Mouse (Mus musculus): Measurements from ENCODE around the gene Laptm5. TPM values are rescaled to one million over a fixed set of nuclear protein-coding genes. Genes with fewer than 3 reads are reported as not detected.

The Laptm5 gene
- polyA plus RNA-seq, 1 experiment from 2014 or later = 15.4 TPM

DNA sequence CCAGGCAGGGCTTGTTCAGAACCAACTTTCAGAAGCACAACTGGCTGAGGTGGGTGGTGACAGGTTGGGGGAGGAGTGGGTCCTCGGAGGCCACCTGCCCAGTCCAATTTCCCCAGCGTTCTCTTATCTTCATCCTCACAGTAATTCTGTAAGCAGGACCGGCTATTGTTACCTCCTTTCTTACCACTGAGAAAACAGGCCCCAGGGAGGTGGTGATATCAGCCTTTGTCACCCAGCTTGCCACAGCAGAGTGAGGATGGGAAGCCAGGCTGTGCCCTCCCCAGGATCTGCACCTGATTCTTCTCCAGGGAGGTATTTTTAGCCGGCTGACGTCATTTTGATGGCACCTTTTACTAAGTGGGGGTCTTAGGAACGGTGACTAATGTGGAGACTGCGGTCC lies 7.9 kb upstream of the Laptm5 start:
- H3K4me1 ChIP-seq = peaks cover 83% of the 10 kb centered on the region
- peak overlapping the region; percentile 83 for H3K27ac ChIP-seq
- no peaks in the 10 kb centered on the region for H3K36me3 ChIP-seq
- DNase-seq (ENCODE audit: low spot score) = no peak
- H3K9me3 ChIP-seq (replicated peaks) = no peaks in the 10 kb centered on the region
- peaks cover 8% of the 10 kb centered on the region; the same call in 1 of the 2 replicates for H3K27me3 ChIP-seq (ENCODE audit: low read depth, poor library complexity, severe bottlenecking)
- H3K4me3 ChIP-seq = no peak overlapping the region
- 84% methylated on average over 7 of the region's 7 CpGs for WGBS

DNA sequence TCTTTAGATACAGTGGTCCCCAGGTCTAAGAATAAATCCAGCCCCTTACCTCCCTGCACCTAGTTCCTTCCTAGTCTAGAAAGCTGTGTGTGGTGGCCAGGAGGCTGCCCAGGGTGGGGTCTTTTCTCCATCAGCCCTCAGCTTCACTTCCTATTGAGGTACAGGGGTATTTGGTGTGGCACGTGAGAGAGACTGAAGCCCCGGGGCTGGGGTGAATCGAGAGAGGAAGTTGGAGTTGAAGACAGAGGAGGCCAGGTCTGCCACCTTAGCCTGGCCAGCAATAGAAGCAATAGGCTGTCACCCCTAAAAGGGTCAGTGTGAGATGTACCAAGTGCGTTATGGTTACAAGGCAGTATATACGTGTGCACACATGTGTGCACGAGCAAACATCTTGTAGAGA lies 7.0 kb upstream of the Laptm5 start:
- 77% methylated on average over 6 of the region's 6 CpGs for WGBS
- Histone ChIP-seq H3K27me3 (ENCODE audit: low read depth, poor library complexity, severe bottlenecking) (peaks cover 8% of the 10 kb centered on the region; the same call in 1 of the 2 replicates), H3K4me1 (peaks cover 81% of the 10 kb centered on the region), H3K36me3 (no peaks in the 10 kb centered on the region), H3K4me3 (no peak overlapping the region), H3K9me3 (replicated peaks) (no peaks in the 10 kb centered on the region), H3K27ac (peak overlapping the region; percentile 83)
- DNase-seq (ENCODE audit: low spot score) = no peak

DNA sequence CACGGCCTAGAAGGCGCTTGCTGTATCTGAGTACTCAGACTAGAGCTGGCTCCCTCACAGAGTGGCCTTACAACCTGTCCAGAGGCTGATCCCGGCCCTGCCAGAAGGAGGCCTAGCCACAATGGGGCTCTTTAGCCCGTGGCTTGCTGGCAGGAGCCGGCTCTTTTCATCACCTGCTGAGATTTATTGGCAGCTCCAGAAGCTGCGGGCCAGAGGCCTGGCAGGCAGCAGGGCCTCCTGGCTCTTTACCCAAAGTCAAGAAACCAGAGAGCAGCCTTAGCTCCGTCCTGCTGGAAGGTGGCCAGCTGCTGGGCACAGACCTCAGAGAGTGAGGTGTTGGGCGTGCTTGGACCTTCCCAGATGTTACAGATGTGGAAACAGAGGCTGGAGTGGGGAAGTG lies 6.6 kb upstream of the Laptm5 start:
- Histone ChIP-seq H3K4me1 (peaks cover 77% of the 10 kb centered on the region), H3K9me3 (replicated peaks) (no peaks in the 10 kb centered on the region), H3K27ac (peak overlapping the region; percentile 83), H3K36me3 (no peaks in the 10 kb centered on the region), H3K27me3 (ENCODE audit: low read depth, poor library complexity, severe bottlenecking) (peaks cover 8% of the 10 kb centered on the region; the same call in 1 of the 2 replicates), H3K4me3 (no peak overlapping the region)
- 25% methylated on average over 8 of the region's 8 CpGs for WGBS
- peak; percentile 85 for DNase-seq (ENCODE audit: low spot score)

DNA sequence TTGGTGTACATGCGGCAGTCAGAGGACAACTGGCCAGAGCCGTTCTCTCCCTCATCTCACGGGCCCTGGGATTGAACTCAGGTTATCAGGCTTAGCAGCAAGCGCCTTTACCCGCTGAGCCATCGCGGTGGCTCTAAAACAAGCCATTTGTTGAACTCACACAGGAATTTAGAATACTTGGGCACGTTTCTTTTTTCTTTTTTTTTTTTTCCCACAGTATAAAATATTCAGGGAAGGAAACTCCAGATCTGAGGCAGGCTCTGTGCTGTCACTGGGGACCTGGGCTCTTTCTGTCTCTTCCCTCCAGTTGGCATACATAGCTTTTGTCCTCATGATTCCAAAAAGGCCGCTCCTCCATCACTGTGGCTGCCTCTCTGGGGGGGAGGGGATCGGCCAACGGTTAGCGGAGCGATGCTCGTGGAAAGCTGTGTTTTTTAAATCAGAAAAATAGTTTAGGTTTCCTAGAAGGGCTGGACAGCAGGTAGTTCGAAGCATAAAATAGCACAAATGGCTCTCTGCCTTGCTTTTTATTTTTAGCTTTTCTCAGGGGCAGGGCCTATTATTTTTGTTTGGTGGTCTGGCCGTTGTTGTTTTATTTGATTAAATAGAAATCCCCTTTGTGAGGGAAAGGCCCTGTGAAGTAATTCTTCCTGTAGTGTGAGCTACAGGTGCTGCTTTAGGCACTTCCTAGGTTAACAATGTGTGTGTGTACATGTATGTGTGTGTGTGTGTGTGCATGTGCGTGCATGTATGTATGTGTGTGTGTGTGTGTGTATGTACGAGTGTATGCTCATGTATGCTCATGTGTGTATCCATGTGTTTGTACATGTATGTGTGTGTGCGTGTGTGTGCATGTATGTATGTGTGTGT lies 5.5 kb upstream of the Laptm5 start:
- no peak for DNase-seq (ENCODE audit: low spot score)
- H3K36me3 ChIP-seq = no peaks in the 10 kb centered on the region
- H3K27me3 ChIP-seq (ENCODE audit: low read depth, poor library complexity, severe bottlenecking) = peaks cover 8% of the 10 kb centered on the region; the same call in 1 of the 2 replicates
- no peak overlapping the region for H3K4me3 ChIP-seq
- WGBS = 91% methylated on average over 19 of the region's 19 CpGs
- H3K9me3 ChIP-seq (replicated peaks) = no peaks in the 10 kb centered on the region
- H3K4me1 ChIP-seq = peaks cover 66% of the 10 kb centered on the region
- H3K27ac ChIP-seq = peak overlapping the region; percentile 83

DNA sequence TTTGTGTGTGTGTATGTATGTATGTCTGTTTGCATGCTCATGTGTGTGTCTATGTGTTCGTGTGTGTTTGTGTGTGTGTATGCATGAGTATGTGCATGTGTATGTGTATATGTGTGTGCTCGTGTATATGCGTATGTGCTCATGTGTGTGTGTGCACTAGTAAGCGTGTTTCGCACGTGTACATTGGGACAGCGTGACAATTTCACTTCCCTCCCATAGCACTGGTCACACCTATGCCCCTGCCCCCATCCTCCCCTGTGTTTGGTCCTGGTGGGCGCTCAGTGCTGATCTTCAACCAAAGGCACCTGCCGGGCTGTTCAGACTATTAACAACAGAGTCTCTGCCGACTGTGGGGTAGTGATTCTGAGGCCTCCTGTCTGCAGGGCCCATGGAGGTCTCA lies 4.8 kb upstream of the Laptm5 start:
- no peaks in the 10 kb centered on the region for H3K36me3 ChIP-seq
- peaks cover 63% of the 10 kb centered on the region for H3K4me1 ChIP-seq
- H3K27me3 ChIP-seq (ENCODE audit: low read depth, poor library complexity, severe bottlenecking) = peaks cover 8% of the 10 kb centered on the region; the same call in 1 of the 2 replicates
- WGBS = 97% methylated on average over 10 of the region's 10 CpGs
- no peaks in the 10 kb centered on the region for H3K9me3 ChIP-seq (replicated peaks)
- no peak for DNase-seq (ENCODE audit: low spot score)
- H3K27ac ChIP-seq = 0 out of 2 replicates have a peak overlapping the region, but pooled peaks have one; percentile 5
- H3K4me3 ChIP-seq = no peak overlapping the region

DNA sequence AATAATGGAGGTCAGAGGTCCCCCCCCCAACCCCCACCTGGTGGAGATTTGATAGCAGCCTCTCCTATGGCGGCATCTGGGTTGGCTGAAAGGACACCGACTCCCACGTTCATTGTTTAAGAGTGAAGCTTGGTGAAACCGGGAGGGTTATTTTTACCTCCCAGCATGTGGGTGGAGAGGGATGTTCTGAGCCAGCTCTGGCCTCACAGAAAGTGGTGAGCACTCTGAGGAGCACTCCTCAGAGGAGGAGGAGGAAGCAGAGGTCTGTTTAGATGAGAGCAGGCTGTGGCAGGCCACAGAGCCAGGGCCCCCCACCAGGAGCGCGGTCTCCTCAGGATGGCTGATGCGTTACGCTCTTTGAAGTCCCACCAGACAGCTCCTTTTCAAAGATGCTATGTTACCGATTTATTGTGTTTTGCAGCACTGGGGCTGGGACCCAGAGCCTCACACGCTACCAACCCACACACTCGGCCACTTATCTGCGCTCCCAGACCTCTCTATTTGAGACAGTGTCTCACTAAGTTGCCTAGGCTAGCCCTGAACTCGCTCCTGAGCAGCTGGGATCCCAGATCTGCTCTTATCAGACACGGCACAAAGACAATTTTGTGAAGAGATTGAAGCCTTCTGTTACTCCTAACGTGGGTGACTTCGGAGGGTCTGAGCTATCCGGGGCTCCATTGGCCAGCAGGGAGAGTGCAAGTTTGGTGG lies 3.6 kb upstream of the Laptm5 start:
- peak overlapping the region; percentile 59 for H3K27ac ChIP-seq
- H3K36me3 ChIP-seq = no peaks in the 10 kb centered on the region
- H3K4me1 ChIP-seq = peaks cover 67% of the 10 kb centered on the region
- WGBS = 71% methylated on average over 17 of the region's 17 CpGs
- H3K27me3 ChIP-seq (ENCODE audit: low read depth, poor library complexity, severe bottlenecking) = peaks cover under 1% of the 10 kb centered on the region; the same call in 1 of the 2 replicates
- DNase-seq (ENCODE audit: low spot score) = no peak
- no peak overlapping the region for H3K4me3 ChIP-seq
- H3K9me3 ChIP-seq (replicated peaks) = no peaks in the 10 kb centered on the region

DNA sequence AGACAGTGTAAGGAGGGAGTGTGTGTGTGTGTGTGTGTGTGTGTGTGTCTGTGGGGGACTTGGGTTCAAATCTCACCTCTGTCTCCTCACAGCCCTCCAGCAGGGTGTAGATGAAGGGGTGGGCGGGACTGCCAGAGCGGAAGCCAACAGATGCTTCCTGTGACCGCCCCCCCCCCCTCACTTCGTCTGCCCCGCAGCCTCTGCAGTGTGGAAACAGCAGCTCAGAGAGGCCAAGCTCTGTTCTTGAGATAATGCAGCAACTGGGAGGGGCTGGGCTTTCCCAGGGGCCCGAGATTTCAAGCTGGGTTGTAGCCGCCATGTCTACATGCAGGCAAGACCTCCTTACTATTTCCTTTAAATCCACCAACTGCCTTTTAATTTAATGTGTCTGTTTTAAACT lies 2.3 kb upstream of the Laptm5 start:
- DNase-seq (ENCODE audit: low spot score) = no peak
- H3K27ac ChIP-seq = no peak overlapping the region
- no peak overlapping the region for H3K4me3 ChIP-seq
- no peaks in the 10 kb centered on the region for H3K9me3 ChIP-seq (replicated peaks)
- WGBS = 46% methylated on average over 7 of the region's 7 CpGs
- H3K36me3 ChIP-seq = no peaks in the 10 kb centered on the region
- no peaks in the 10 kb centered on the region for H3K27me3 ChIP-seq (ENCODE audit: low read depth, poor library complexity, severe bottlenecking)
- peaks cover 65% of the 10 kb centered on the region for H3K4me1 ChIP-seq

DNA sequence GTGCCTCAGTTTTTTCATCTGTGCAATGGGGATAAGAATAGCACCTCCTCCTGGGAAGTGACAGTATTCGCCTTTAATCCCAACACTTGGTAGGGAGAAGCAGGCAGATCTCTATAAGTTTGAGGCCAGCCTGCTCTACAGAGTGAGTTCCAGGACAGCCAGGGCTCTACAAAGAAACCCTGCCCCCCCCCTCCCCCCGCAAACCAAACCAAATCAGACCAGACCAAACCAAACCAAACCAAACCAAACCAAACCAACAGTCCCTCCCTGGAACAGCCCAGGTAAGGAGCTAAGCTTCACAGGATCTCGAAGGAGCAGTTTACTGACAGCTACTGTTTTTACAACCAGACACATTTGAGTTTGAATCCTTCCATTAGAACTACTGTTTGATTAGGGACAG lies 299 bp upstream of the Laptm5 start:
- Histone ChIP-seq H3K27ac (peak overlapping the region; percentile 61; the same call in 1 of the 2 replicates), H3K27me3 (ENCODE audit: low read depth, poor library complexity, severe bottlenecking) (peaks cover 13% of the 10 kb centered on the region; the same call in 1 of the 2 replicates), H3K4me3 (no peak overlapping the region), H3K36me3 (no peaks in the 10 kb centered on the region), H3K9me3 (replicated peaks) (no peaks in the 10 kb centered on the region), H3K4me1 (peaks cover 53% of the 10 kb centered on the region)
- WGBS = 94% methylated on average over 3 of the region's 3 CpGs
- DNase-seq (ENCODE audit: low spot score) = no peak

DNA sequence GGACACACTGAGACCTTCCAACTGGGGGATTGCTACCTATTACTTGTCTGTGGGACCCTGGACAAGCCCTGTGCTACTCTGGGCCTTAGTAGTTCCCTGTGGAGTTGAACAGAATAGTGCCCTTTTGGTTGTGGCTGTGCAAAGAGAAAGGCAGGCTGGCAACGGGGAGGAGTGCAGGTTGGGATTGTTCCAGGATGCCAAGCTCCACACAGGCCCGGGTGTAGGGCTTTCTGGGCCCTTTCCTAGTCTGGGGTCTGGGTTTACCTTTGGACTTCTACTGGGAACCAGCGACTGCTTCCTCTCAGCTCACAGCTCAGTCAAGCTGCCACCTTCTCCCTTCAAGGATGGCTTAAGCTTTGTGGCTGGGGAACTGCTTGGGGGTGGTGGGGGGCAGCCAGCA lies 586 bp downstream of the Laptm5 start:
- DNase-seq (ENCODE audit: low spot score) = no peak
- Histone ChIP-seq H3K4me1 (peaks cover 53% of the 10 kb centered on the region), H3K27me3 (ENCODE audit: low read depth, poor library complexity, severe bottlenecking) (peaks cover 13% of the 10 kb centered on the region; the same call in 1 of the 2 replicates), H3K9me3 (replicated peaks) (no peaks in the 10 kb centered on the region), H3K36me3 (no peaks in the 10 kb centered on the region), H3K27ac (peak overlapping the region; percentile 61), H3K4me3 (no peak overlapping the region)
- WGBS = 83% methylated on average over 3 of the region's 3 CpGs

DNA sequence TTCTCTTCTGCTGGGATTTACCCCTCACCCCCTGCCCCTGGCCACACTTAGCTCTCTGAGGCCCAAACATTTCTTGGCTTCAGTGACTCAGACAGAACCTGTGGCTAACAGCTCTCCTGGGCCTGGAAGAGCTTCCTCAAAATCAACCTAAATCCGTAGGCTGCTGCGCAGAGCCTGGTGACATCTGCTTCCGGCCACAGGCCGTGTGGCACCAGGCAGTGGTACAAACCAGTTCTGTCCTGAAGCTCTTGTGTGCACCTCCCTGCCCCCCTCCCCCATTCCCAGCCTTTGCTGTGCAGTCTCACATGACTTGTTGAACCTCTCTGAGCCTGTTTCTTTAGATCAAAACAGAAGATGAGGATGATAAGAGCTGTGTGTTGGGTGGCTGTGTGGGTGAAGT lies 1.1 kb downstream of the Laptm5 start:
- Histone ChIP-seq H3K9me3 (replicated peaks) (no peaks in the 10 kb centered on the region), H3K27me3 (ENCODE audit: low read depth, poor library complexity, severe bottlenecking) (peaks cover 13% of the 10 kb centered on the region; the same call in 1 of the 2 replicates), H3K36me3 (no peaks in the 10 kb centered on the region), H3K27ac (peak overlapping the region; percentile 61), H3K4me3 (no peak overlapping the region), H3K4me1 (peaks cover 48% of the 10 kb centered on the region)
- 97% methylated on average over 4 of the region's 4 CpGs for whole genome bisulfite sequencing
- no peak for DNase-seq (ENCODE audit: low spot score)

DNA sequence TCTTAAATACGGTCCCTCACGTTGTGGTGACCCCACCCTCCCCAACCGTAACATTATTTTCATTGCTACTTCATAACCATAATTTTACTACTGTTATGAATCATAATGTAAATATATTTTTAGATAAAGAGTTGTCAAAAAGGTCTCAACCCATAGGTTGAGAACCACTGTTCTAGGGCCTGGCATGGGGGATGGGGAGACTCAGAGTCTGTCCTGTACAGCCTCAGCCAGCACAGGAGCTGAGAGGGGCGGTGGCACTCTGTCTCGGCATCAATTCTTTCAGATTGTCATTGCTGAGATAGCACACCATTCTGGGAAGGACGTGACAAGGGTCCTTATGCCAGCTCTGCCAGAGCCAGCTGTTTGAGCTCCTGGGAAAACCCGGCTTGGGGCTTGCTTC lies 1.6 kb downstream of the Laptm5 start:
- Histone ChIP-seq H3K27ac (no peak overlapping the region), H3K9me3 (replicated peaks) (no peaks in the 10 kb centered on the region), H3K4me3 (no peak overlapping the region), H3K4me1 (peaks cover 47% of the 10 kb centered on the region), H3K27me3 (ENCODE audit: low read depth, poor library complexity, severe bottlenecking) (peaks cover 13% of the 10 kb centered on the region; the same call in 1 of the 2 replicates), H3K36me3 (no peaks in the 10 kb centered on the region)
- WGBS = 81% methylated on average over 7 of the region's 7 CpGs
- no peak for DNase-seq (ENCODE audit: low spot score)

DNA sequence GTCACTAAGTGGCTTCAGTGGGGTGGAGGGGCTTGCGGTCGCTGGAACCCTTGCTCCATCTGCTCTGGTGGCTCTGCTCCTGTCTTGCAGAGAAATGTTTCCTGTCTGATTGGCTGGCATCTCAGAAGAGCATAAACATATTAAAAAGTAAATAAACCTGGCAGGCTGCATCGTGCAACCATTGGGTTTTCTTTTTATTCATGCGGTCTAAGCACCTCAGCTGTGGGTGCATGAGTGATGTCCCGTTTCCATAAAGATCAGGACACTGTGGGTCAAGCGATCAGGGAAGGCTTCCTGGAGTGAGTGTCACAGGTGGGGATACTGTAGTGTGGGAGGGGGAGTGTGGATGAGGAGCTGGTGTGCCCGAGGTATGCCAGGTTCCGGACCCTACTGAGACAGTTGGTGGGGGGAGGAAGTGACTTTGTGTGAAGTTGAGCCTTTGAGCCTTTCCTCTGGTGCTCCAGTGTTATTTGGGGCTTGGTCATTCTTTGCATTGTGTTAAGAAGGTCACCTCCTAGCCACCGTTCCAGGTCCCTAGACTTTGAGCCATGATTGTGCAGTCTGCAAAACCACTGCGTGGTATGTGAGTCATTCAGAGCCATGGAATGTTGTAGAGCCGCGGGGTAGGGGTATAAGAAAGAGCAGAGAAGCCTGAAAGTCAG lies 2.2 kb downstream of the Laptm5 start:
- Histone ChIP-seq H3K36me3 (no peaks in the 10 kb centered on the region), H3K27me3 (ENCODE audit: low read depth, poor library complexity, severe bottlenecking) (peaks cover 13% of the 10 kb centered on the region; the same call in 1 of the 2 replicates), H3K4me1 (peaks cover 51% of the 10 kb centered on the region), H3K4me3 (no peak overlapping the region), H3K27ac (no peak overlapping the region), H3K9me3 (replicated peaks) (no peaks in the 10 kb centered on the region)
- WGBS = 85% methylated on average over 12 of the region's 12 CpGs
- no peak for DNase-seq (ENCODE audit: low spot score)
